Mouse (Mus musculus) stomach, embryonic 15.5 days (tissue): ENCODE data around the gene Acox1. TPM values are rescaled to one million over a fixed set of nuclear protein-coding genes. Genes with fewer than 3 reads are reported as not detected.

Experiments
- ATAC-seq: fragments of 200-750 bp; cut with Nextera tagmentation; 2 replicates; pipeline ENCODE4 v1.8.0; 2017; ENCODE audit warnings: low read depth, moderate number of reproducible peaks, moderate TSS enrichment; ENCODE audit not compliant: insufficient read depth, low FRiP score
- H3K27ac ChIP-seq: fragments of 300-500 bp; sonication (generic); 2 replicates; pipeline ENCODE4 v1.5.1; 2015; ENCODE audit warnings: mild to moderate bottlenecking, inconsistent platforms
- H3K27me3 ChIP-seq: fragments of 300-500 bp; sonication (generic); replicated peaks from 2 replicates; pipeline ENCODE4 v1.6.1; 2015; ENCODE audit warnings: inconsistent platforms
- H3K36me3 ChIP-seq: fragments of 300-500 bp; sonication (generic); 2 replicates; pipeline ENCODE4 v1.6.1; 2015; ENCODE audit warnings: inconsistent platforms
- H3K4me1 ChIP-seq: fragments of 300-500 bp; sonication (generic); 2 replicates; pipeline ENCODE4 v1.6.1; 2015; ENCODE audit warnings: inconsistent platforms
- H3K4me2 ChIP-seq: fragments of 300-500 bp; sonication (generic); 2 replicates; pipeline ENCODE4 v1.6.1; 2015; ENCODE audit warnings: mild to moderate bottlenecking, inconsistent platforms
- H3K4me3 ChIP-seq: fragments of 300-500 bp; sonication (generic); replicated peaks from 2 replicates; pipeline ENCODE4 v1.5.1; 2015; ENCODE audit warnings: inconsistent platforms
- H3K9ac ChIP-seq: fragments of 300-500 bp; sonication (generic); 2 replicates; pipeline ENCODE4 v1.6.1; 2015; ENCODE audit warnings: inconsistent platforms
- H3K9me3 ChIP-seq: fragments of 300-500 bp; sonication (generic); 2 replicates; pipeline ENCODE4 v1.6.1; 2016; ENCODE audit warnings: inconsistent platforms
- WGBS: fragments of 180-500 bp; shearing (Covaris S2); methylation state at CpG from one replicate; pipeline ENCODE4 v1.1.7; 2015; 5-methylcytosine and 5-hydroxymethylcytosine counted together
- polyA plus RNA-seq: library from polyadenylated mRNA; unstranded; fragments of >200 nt; fragmentation: Nextera tagmentation; extraction: Ambion mirVana; gene quantifications from 2 replicates; pipeline ENCODE4 v1.2.1, GENCODE M21; 2015

Gene Acox1
- polyA plus RNA-seq, 1 experiment from 2014 or later, result 33.6 TPM

- Histone ChIP-seq H3K4me2 (no peak overlapping the region), H3K27ac (no peak overlapping the region), H3K36me3 (peaks cover 15% of the 10 kb centered on the region; the same call in 1 of the 2 replicates), H3K4me1 (no peaks in the 10 kb centered on the region), H3K9ac (no peak overlapping the region), H3K9me3 (no peaks in the 10 kb centered on the region), H3K4me3 (no peak overlapping the region), H3K27me3 (no peaks in the 10 kb centered on the region)
- 90% methylated on average over 11 of the region's 11 CpGs for WGBS
- no peak for ATAC-seq
Measured at GRCm38 (mm10) chr11:116186360-116186759, 12.5 kb downstream of the Acox1 start.

GRCm38 (mm10) chr11:116185836-116186235, 13.0 kb downstream of the Acox1 start:
- Histone ChIP-seq H3K27me3 (no peaks in the 10 kb centered on the region), H3K36me3 (peaks cover 12% of the 10 kb centered on the region; the same call in 1 of the 2 replicates)
- WGBS, result 80% methylated on average over 3 of the region's 3 CpGs

GRCm38 (mm10) chr11:116178411-116179121, 20.3 kb downstream of the Acox1 start:
- Histone ChIP-seq H3K4me3 (no peak overlapping the region), H3K9me3 (no peaks in the 10 kb centered on the region), H3K4me1 (no peaks in the 10 kb centered on the region), H3K36me3 (peaks cover 36% of the 10 kb centered on the region), H3K4me2 (no peak overlapping the region), H3K9ac (no peak overlapping the region), H3K27ac (no peak overlapping the region), H3K27me3 (no peaks in the 10 kb centered on the region)
- ATAC-seq, result no peak
- WGBS, result 84% methylated on average over 20 of the region's 20 CpGs

More at GRCm38 (mm10) chr11:116185836-116186235, 13.0 kb downstream of the Acox1 start:
- H3K9ac ChIP-seq, result no peak overlapping the region
- no peak overlapping the region for H3K4me2 ChIP-seq
- no peak overlapping the region for H3K4me3 ChIP-seq
- no peaks in the 10 kb centered on the region for H3K4me1 ChIP-seq
- no peak for ATAC-seq
- no peaks in the 10 kb centered on the region for H3K9me3 ChIP-seq
- H3K27ac ChIP-seq, result no peak overlapping the region

GRCm38 (mm10) chr11:116176010-116176409, 22.8 kb downstream of the Acox1 start:
- peaks cover 49% of the 10 kb centered on the region for H3K36me3 ChIP-seq

GRCm38 (mm10) chr11:116174775-116175448, 23.9 kb downstream of the Acox1 start:
- Histone ChIP-seq H3K36me3 (peaks cover 39% of the 10 kb centered on the region), H3K27ac (no peak overlapping the region), H3K4me3 (no peak overlapping the region), H3K4me2 (no peak overlapping the region), H3K9me3 (no peaks in the 10 kb centered on the region), H3K9ac (no peak overlapping the region), H3K27me3 (no peaks in the 10 kb centered on the region), H3K4me1 (no peaks in the 10 kb centered on the region)
- no peak for ATAC-seq
- WGBS, result 88% methylated on average over 22 of the region's 22 CpGs

More at GRCm38 (mm10) chr11:116176010-116176409, 22.8 kb downstream of the Acox1 start:
- H3K4me3 ChIP-seq, result no peak overlapping the region
- no peak for ATAC-seq
- H3K4me2 ChIP-seq, result no peak overlapping the region
- no peaks in the 10 kb centered on the region for H3K4me1 ChIP-seq
- no peaks in the 10 kb centered on the region for H3K27me3 ChIP-seq
- WGBS, result 76% methylated on average over 7 of the region's 7 CpGs
- H3K9me3 ChIP-seq, result no peaks in the 10 kb centered on the region
- H3K9ac ChIP-seq, result no peak overlapping the region
- no peak overlapping the region for H3K27ac ChIP-seq

GRCm38 (mm10) chr11:116171959-116172358, 26.9 kb downstream of the Acox1 start:
- no peak for ATAC-seq
- no peak overlapping the region for H3K27ac ChIP-seq
- H3K4me3 ChIP-seq, result no peak overlapping the region
- H3K9ac ChIP-seq, result no peak overlapping the region
- H3K9me3 ChIP-seq, result no peaks in the 10 kb centered on the region
- H3K27me3 ChIP-seq, result no peaks in the 10 kb centered on the region
- peaks cover 19% of the 10 kb centered on the region for H3K36me3 ChIP-seq
- no peak overlapping the region for H3K4me2 ChIP-seq
- peaks cover 5% of the 10 kb centered on the region; the same call in 1 of the 2 replicates for H3K4me1 ChIP-seq
- 86% methylated on average over 2 of the region's 2 CpGs for WGBS

GRCm38 (mm10) chr11:116170003-116170800, 28.6 kb downstream of the Acox1 start:
- Histone ChIP-seq H3K4me2 (no peak overlapping the region), H3K9ac (no peak overlapping the region), H3K4me1 (peaks cover 11% of the 10 kb centered on the region; the same call in 1 of the 2 replicates), H3K4me3 (no peak overlapping the region), H3K36me3 (peaks cover 20% of the 10 kb centered on the region), H3K27ac (no peak overlapping the region), H3K27me3 (no peaks in the 10 kb centered on the region), H3K9me3 (no peaks in the 10 kb centered on the region)
- WGBS, result 77% methylated on average over 5 of the region's 5 CpGs
- ATAC-seq, result no peak

GRCm38 (mm10) chr11:116169214-116169613, 29.6 kb downstream of the Acox1 start:
- Histone ChIP-seq H3K9ac (no peak overlapping the region), H3K4me3 (no peak overlapping the region), H3K9me3 (no peaks in the 10 kb centered on the region), H3K27me3 (no peaks in the 10 kb centered on the region), H3K4me2 (no peak overlapping the region), H3K4me1 (peaks cover 11% of the 10 kb centered on the region; the same call in 1 of the 2 replicates), H3K36me3 (peaks cover 21% of the 10 kb centered on the region), H3K27ac (no peak overlapping the region)
- ATAC-seq, result no peak
- WGBS, result 86% methylated on average over 3 of the region's 3 CpGs

GRCm38 (mm10) chr11:116167884-116168439, 30.9 kb downstream of the Acox1 start, which contains the start of gene Fbf1:
TSS of gene Fbf1 (minus strand) at chr11:116168166.
- Histone ChIP-seq H3K4me3 (peak within 1 kb of the TSS; percentile 67), H3K4me2 (peak within 1 kb of the TSS; percentile 83), H3K27me3 (no peaks in the 10 kb centered on the region), H3K9me3 (no peaks in the 10 kb centered on the region), H3K36me3 (peaks cover 10% of the 10 kb centered on the region; the same call in 1 of the 2 replicates), H3K4me1 (peaks cover 11% of the 10 kb centered on the region; the same call in 1 of the 2 replicates), H3K9ac (peak within 1 kb of the TSS; percentile 63), H3K27ac (peak within 1 kb of the TSS; percentile 94)
- under 1% methylated on average over 40 of the region's 40 CpGs for WGBS
- peak; percentile 96 for ATAC-seq

- no peaks in the 10 kb centered on the region for H3K9me3 ChIP-seq
- no peaks in the 10 kb centered on the region for H3K27me3 ChIP-seq
- ATAC-seq, result no peak
- 3% methylated on average over 6 of the region's 6 CpGs for WGBS
- H3K27ac ChIP-seq, result peak overlapping the region; percentile 94
- H3K9ac ChIP-seq, result peak overlapping the region; percentile 63; the same call in 1 of the 2 replicates
- peaks cover 5% of the 10 kb centered on the region; the same call in 1 of the 2 replicates for H3K36me3 ChIP-seq
- peak overlapping the region; percentile 67 for H3K4me3 ChIP-seq
- H3K4me2 ChIP-seq, result peak overlapping the region; percentile 83
- peaks cover 11% of the 10 kb centered on the region; the same call in 1 of the 2 replicates for H3K4me1 ChIP-seq
Measured at GRCm38 (mm10) chr11:116167232-116167631, 31.6 kb downstream of the Acox1 start.

- WGBS, result 45% methylated on average over 9 of the region's 9 CpGs
- H3K36me3 ChIP-seq, result 0 out of 2 replicates have a peak, but pooled peaks cover 6% of the 10 kb centered on the region
- ATAC-seq, result no peak
- H3K9me3 ChIP-seq, result no peaks in the 10 kb centered on the region
- H3K4me2 ChIP-seq, result no peak overlapping the region
- no peaks in the 10 kb centered on the region for H3K27me3 ChIP-seq
- peaks cover 12% of the 10 kb centered on the region for H3K4me1 ChIP-seq
- H3K27ac ChIP-seq, result no peak overlapping the region
- H3K9ac ChIP-seq, result no peak overlapping the region
- H3K4me3 ChIP-seq, result no peak overlapping the region
Measured at GRCm38 (mm10) chr11:116163002-116163401, 35.8 kb downstream of the Acox1 start.
